Mouse (Mus musculus): Measurements from ENCODE around the gene Rpp21.

DNA sequence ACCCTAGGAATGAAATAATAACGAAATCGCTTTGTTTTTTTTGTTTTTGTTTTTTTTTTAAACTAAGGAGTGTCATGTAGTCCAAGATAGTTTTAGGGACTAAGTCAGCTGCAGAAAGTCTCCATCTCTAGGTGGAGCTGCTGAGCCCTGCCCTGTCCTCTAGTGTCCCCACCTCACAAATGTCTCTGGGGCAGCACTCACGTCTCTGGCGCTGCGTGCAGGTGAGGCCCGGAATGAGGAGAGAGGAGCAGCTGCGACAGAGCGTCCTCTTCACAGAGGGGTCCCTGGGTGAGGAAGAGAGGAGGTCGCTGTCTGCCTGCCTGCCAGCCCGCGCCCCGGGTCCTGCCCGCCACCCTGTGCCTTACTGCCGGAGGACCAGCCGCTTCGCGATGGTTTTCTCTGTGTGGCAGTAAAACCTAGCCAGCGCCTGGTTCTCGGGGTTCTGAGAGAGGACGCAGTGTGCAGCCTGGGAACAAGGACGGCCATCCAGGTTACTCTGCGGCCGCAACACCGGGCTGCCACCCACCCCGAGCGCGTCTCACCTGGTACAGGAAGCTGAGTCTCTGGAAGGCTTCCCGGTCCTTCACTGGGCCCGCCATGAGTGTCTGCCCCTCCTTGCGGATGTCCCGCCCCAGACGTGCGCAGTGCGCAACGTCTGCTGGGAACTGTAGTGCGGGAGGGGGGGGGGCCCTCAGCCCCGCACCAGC lies 475 bp downstream of the Rpp21 start:
- no peak for TF ChIP-seq CTCF (IDR thresholded peaks at IDR 0.05; ENCODE audit: insufficient read depth, low read depth, low read length)
- peak; percentile 41; the same call in 1 of the 2 replicates for TF ChIP-seq POLR2A (IDR thresholded peaks at IDR 0.05; ENCODE audit: insufficient read depth, low read depth, low read length)
